Mouse (Mus musculus) subcutaneous adipose tissue, adult 2 months (tissue): ENCODE measurements around the gene Slc22a14. TPM values are rescaled to one million over a fixed set of nuclear protein-coding genes. Genes with fewer than 3 reads are reported as not detected.

Experiments
- polyA plus RNA-seq: library from polyadenylated mRNA; depleted of rRNA; stranded (reverse); fragments of >200 nt; gene quantifications from 2 replicates; pipeline ENCODE4 v1.2.3, GENCODE M21; 2012; ENCODE audit warnings: low replicate concordance; rRNA removed

The Slc22a14 gene
- 0.57 and 1.4 TPM in 2 replicates for polyA plus RNA-seq

DNA sequence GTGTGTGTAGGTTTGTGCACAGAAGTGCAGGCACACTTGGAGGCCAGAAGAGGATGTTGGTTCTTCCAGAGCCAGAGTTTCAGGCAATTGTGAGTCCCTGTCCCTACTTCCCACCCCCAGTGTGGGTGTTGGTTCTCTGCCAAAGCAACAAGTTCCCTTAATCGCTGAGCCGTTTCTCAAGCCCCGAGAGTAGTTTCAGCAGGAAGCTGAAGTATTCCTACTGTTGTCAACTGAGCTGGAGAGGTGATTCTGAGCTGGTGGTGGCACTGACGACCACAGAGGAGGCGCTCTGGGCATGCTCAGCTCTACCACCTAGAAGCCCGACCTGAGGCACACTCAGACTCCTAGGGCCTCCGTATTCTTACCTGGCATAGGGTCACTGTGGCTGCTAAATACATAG, at the start of gene Slc22a14:
TSS of gene Slc22a14 (minus strand) at position 270 of the 400 bp plus-strand sequence.

DNA sequence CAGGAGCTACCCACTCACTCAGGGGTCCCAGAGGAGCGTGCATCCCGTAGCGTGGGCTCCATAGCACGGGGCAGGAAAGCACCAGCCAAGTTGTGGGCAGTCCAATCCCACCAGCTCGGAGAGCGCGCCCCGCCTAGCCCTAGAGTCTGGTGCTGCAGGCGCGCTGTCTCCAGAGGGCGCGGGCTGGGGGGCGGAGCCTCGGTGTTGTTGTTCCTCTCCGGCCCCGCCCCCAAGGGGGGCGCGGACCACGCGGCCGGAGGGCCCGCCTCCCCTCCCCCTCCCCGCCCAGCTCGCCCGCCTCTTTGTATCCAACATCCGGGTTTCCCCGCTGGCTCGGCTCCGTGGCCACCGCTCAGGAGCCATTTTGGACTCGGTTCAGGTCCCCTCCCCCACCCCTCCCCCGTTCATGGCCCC, 36.5 kb upstream of the Slc22a14 start, which contains the start of gene Acvr2b:
TSS of gene Acvr2b (plus strand) at position 318 of the 414 bp plus-strand sequence.

DNA sequence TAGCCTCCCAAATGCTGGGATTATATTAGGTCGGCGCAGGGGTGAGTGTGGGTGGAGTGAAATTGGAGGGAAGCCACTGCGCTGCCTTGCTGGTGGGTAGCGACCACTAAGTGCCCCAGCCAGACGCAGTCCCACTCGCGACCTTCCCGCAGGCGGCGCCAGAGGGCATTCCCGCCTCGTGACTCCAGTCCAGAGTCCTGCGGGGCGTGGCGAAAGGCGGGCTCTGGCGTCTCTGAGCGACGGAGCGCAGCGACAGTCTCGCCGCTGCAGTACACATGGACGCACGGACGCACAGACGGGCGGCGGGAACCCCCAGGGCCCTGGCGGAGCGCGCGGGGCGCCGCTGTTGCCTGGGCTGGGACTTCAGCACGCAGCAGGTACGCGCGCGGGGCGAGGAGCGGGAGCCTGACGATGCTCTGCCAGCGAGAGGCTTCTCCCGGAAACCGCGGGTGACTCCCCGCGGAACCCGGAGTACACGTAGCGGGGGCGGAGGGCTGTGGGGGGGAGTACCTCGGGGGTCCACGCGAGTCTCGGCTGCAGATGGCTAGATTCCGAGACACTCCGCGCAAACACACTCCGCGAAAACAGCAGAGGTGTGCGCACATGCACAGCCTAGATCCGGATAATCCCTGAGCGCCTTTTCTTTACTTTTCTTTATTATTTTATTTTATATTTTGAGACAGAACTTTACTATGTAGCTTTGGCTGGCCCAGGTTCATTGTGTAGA, 7.9 kb downstream of the Slc22a14 start, which contains the start of gene Xylb:
TSS of gene Xylb (plus strand) at position 51 of the 727 bp plus-strand sequence.

DNA sequence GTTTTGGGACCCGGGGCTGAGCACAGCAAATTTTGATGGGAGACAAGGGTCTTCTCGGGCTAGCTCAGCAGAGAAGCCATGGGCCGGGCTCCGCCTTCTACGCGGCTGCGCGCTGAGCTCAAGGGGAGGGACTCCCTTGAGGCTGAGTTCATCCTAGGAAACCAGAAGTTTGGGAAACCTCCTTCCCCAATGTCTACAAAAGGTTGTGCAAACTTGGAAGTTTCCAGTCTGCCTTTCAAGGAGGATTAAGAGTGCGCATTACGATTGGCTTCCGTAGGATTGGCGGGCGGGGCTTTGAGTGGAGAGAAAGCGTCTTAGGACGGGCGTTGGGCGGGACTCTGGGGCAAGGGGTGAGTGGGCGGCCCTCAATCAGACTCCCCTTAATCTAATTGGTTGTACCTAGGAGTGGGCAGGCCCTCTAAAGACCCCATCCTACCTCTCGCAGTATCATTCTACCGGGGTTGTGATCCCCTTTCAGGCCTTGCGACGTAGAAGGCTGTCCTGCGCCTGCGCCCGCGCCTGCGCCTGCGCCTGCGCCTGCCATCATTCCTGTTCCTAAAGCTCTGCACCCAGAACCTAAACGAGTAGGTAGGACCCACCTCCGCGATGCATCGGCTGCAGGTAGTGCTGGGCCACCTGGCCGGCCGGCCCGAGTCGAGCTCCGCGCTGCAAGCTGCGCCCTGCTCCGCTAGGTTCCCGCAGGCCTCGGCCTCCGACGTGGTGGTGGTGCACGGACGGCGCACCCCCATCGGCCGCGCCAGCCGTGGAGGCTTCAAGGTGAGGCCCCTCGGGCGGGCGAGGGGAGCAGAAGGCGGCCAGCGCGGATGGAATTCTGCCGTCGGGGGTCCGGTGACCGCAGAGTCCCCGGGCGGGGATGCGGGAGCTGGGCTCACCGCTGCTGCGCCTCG, 24.2 kb downstream of the Slc22a14 start, which contains the start of gene Myd88:
TSS of gene Myd88 (minus strand) at position 503 of the 908 bp plus-strand sequence.

DNA sequence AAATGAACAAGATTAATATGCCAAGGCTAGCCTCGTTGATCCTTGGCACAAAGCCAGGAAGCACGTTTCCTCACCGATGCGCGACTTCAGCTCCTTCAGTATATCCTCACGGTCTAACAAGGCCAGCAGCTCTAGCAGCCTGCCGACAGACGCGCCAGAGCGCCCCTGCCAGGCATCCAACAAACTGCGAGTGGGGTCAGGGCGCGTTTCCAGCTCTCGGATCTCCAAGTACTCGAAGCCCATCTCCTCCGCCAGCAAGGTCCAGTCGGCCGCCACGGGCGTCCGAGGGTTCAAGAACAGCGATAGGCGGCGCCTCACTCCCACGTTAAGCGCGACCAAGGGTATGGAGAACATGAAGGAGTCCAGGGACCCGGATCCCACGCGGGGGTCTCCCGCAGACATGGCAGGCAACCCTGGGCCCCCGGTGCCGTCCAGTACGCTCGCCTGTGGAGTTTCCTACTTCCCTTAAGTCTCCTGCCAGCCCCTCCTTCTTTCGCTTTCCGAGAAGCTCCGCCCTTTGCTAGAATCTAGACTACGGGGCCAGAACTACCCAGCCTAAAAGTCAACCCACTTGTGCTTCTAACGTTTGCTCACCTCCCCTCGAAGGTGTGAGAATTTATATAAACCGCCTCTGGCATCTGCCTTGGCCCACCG, 25.7 kb downstream of the Slc22a14 start, which contains the start of gene Acaa1a:
TSS of gene Acaa1a (plus strand) at position 119 of the 654 bp plus-strand sequence.

DNA sequence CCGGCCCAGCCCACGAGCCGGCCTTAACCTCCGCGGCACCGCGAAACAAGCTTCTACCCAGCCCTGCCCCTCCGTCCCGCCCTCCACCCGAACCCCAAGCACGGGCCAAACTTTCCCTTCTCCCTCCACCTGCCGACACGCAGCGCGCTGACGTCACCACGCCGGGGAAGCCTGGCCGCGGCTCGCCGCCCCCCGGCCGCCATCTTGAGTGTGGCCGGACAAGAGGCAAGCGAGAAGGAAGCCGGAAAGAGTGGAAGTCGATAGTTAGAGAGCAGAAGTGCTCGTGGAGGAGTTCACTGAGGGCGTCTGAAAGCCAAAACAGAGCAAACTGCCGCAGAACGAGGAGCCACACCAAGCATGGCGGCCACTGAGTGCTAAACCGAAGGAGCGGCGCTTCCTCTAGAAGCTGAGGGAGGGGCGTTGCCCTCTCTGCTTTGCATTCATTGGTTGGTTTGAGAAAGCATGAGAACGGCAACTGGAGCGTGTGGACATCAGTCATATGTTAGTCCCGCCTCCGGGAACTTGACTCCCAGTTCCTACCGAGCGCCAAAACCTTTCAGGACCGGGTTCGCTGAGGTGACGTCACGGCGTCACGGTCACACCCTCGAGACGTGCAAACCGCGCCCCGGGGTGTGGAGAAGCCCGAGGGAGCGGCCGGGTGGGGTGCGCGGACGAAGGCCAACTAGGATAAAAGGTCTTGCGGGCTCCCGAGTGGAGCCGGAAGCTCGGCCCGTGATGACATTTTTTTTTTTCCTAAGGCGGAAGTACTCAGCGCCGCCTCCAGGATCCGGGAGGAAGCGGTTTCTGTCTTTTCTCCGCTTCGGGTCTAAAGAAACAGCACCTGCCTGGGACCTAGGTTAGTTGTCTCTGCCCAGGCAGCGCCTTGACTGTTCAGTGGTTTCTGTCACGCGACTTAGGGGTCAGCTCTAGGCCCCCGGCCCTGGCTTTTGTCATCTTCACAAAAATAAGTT, 42.8 kb downstream of the Slc22a14 start, which contains the start of gene Oxsr1:
TSS of gene Oxsr1 (minus strand) at position 139 of the 971 bp plus-strand sequence.

DNA sequence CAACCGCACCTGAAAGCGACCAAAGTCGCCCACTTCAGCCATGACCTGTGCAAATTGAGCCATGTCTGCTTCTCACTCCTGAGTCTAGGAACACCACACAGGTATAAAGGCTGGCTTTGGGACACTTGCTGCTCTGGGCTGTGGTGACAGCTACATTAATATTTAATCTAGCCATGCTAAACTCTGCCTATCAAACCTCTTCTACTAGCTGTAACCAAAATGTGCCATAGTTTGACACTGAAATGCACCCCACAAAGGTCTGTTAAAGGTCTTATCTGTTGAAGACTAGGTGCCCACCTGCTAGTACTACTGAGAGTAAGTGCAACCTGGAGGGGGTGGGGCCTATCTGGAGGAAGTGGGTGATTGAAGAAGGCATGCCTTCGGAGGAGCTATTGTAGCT, 156.4 kb downstream of the Slc22a14 start, which contains the start of gene Slc22a13:
TSS of gene Slc22a13 (minus strand) at position 101 of the 400 bp plus-strand sequence.

DNA sequence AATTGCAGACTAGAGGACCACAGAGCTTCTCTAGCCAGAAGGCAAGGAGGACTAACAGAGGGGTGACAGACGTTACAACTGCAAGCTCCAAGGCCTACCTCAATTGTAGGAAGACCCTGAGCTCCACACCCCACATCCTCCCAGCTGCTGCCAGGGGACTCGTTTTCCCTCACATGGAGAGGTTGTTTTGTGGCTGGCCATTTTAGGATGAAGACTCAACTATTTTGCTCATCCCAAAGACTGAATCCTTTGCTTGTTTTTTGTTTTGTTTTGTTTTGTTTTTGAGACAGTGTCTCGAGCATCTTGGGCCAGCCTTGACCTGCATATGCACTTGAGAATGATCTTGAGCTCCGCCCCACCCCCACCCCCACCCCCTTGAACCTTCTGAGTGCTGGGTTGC, 206.5 kb downstream of the Slc22a14 start, which contains the start of gene Gm47289:
TSS of gene Gm47289 (plus strand) at position 301 of the 400 bp plus-strand sequence.

DNA sequence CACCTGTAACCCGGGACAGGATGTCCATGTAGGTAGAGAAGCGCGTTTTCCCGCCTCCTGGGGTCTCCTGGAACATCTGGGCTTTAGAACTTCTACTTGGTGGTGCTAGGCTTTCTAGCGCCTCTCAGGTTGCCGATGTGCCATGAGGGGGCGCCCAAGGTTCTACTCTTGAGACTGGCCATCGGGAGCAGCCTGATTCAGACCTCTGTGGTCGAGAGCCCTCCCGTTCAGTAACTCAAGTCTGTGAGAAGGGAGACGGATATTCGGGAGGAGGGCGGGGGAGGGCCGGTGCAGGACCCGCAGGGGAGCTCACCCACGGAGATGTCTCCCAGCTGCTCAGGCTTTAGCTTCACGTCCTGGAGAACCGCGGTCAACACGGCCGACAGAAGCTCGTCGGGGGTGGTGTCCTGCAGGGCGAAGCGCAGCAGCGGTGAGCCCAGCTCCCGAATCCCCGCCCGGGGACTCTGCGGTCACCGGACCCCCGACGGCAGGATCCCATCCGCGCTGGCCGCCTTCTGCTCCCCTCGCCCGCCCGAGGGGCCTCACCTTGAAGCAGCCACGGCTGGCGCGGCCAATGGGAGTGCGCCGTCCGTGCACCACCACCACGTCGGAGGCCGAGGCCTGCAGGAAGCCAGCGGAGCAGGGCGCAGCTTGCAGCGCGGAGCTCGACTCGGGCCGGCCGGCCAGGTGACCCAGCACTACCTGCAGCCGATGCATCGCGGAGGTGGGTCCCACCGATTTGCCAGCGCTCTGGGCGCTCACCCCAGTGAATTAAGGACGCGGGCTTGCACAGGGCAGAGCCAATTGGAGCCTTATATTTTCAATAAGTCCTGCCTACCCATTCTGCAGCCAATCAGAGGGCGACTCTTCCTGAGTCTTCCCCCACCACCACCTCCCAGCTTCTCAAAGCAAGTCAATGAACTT, 208.8 kb downstream of the Slc22a14 start, which contains the start of gene Acaa1b:
TSS of gene Acaa1b (minus strand) at position 816 of the 924 bp plus-strand sequence.

Other genes with a start within 250 kb of the Slc22a14 start
- gene Acaa1b, start 208.5 kb downstream of the Slc22a14 start, polyA plus RNA-seq: 45.7 and 125 TPM in 2 replicates
- 0.04 and 0.07 TPM in 2 replicates for gene Gm47289, start 206.4 kb downstream of the Slc22a14 start, polyA plus RNA-seq
- 0.14 TPM in 1 of 2 replicates, not detected in the other for gene Slc22a13, start 156.5 kb downstream of the Slc22a14 start, polyA plus RNA-seq
- gene Oxsr1, start 43.1 kb downstream of the Slc22a14 start, polyA plus RNA-seq: 24.4 and 25.7 TPM in 2 replicates
- 242 and 279 TPM in 2 replicates for gene Acaa1a, start 25.9 kb downstream of the Slc22a14 start, polyA plus RNA-seq
- gene Myd88, start 24.1 kb downstream of the Slc22a14 start, polyA plus RNA-seq: 25.4 and 38.4 TPM in 2 replicates
- gene Xylb, start 8.2 kb downstream of the Slc22a14 start, polyA plus RNA-seq: 1.8 and 4.5 TPM in 2 replicates
- 4.0 and 6.7 TPM in 2 replicates for gene Acvr2b, start 36.6 kb upstream of the Slc22a14 start, polyA plus RNA-seq
- gene Exog, start 79.4 kb upstream of the Slc22a14 start, polyA plus RNA-seq: 4.2 and 6.3 TPM in 2 replicates
- gene Scn5a, start 213.5 kb upstream of the Slc22a14 start, polyA plus RNA-seq: 1.2 and 1.6 TPM in 2 replicates